Mouse (Mus musculus) heart, embryonic 11.5 days (tissue): ENCODE measurements at regions not wholly inside any gene's neighbourhood (a gene's known extent, or its start where the extent isn't known, plus 50 kb on each side); places are given as distances from the start of the nearest gene placed in this dataset.

ENCODE experiments used
- ATAC-seq: fragments of 200-750 bp; cut with Nextera tagmentation; replicated peaks from 2 replicates; pipeline ENCODE4 v1.8.0; 2017; ENCODE audit warnings: moderate library complexity; ENCODE audit not compliant: insufficient number of reproducible peaks, low FRiP score, low TSS enrichment
- H3K27ac ChIP-seq: fragments of 300-500 bp; sonication (generic); 2 replicates; pipeline ENCODE4 v1.5.1; 2014; ENCODE audit warnings: mild to moderate bottlenecking, low read depth, low read length
- H3K27me3 ChIP-seq: fragments of 300-500 bp; sonication (generic); 2 replicates; pipeline ENCODE4 v1.6.1; 2014; ENCODE audit warnings: mild to moderate bottlenecking, low read length, mixed read lengths; ENCODE audit not compliant: control insufficient read depth, insufficient read depth
- H3K36me3 ChIP-seq: fragments of 300-500 bp; sonication (generic); 2 replicates; pipeline ENCODE4 v1.6.1; 2014; ENCODE audit warnings: mild to moderate bottlenecking, low read length, moderate library complexity, mixed read lengths; ENCODE audit not compliant: control insufficient read depth, insufficient read depth
- H3K4me1 ChIP-seq: fragments of 300-500 bp; sonication (generic); 2 replicates; pipeline ENCODE4 v1.6.1; 2014; ENCODE audit warnings: low read length; ENCODE audit not compliant: control insufficient read depth, insufficient read depth
- H3K4me2 ChIP-seq: fragments of 300-500 bp; sonication (generic); 2 replicates; pipeline ENCODE4 v1.6.1; 2014; ENCODE audit warnings: mild to moderate bottlenecking, moderate library complexity
- H3K4me3 ChIP-seq: fragments of 300-500 bp; sonication (generic); 2 replicates; pipeline ENCODE4 v1.5.1; 2014; ENCODE audit warnings: low read depth, low read length
- H3K9ac ChIP-seq: fragments of 300-500 bp; sonication (generic); 2 replicates; pipeline ENCODE4 v1.6.1; 2014; ENCODE audit warnings: mild to moderate bottlenecking, low read depth, low read length, moderate library complexity
- H3K9me3 ChIP-seq: fragments of 300-500 bp; sonication (generic); replicated peaks from 2 replicates; pipeline ENCODE4 v1.6.1; 2016; ENCODE audit warnings: low read length; ENCODE audit not compliant: control insufficient read depth
- WGBS: fragments of 180-500 bp; shearing (Covaris S2); extraction: QIAGEN DNeasy Blood & Tissue Kit; methylation state at CpG from one replicate; pipeline ENCODE4 v1.1.7; 2014; ENCODE audit not compliant: insufficient replicate concordance; 5-methylcytosine and 5-hydroxymethylcytosine counted together

GRCm38 (mm10) chr9:14010261-14010949, 182.9 kb downstream of the Fam76b start:
- 41% methylated on average over 5 of the region's 5 CpGs for WGBS
- ATAC-seq = 0 out of 2 replicates have a peak, but pooled peaks have one; percentile 14
- H3K9me3 ChIP-seq = peaks cover 5% of the 10 kb centered on the region
- H3K4me2 ChIP-seq = no peak overlapping the region
- H3K4me3 ChIP-seq = no peak overlapping the region
- no peak overlapping the region for H3K9ac ChIP-seq
- H3K4me1 ChIP-seq = peaks cover 12% of the 10 kb centered on the region
- H3K27ac ChIP-seq = no peak overlapping the region
- H3K36me3 ChIP-seq = no peaks in the 10 kb centered on the region
- H3K27me3 ChIP-seq = no peaks in the 10 kb centered on the region; the same call in 1 of the 2 replicates

DNA sequence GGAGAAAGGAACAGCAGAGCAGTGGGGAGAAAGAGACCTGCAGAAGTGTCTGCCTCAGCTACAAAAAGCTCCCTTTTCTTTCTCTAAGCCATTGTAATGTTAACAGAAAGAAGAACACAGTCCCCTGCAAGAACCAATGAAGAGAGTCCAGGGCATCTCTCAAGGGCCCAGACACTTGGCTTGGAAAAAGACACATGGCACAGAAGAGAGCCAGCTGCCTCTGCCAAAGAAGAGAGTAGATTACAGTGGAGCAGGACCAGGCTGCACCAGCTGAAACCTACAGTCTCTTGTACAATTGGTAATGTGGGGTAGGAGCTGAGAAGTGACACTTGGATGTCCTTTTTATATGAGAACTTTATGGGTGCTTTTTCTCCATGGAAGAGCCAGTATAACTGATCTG, 196.7 kb downstream of the Fam76b start:
- no peaks in the 10 kb centered on the region for H3K27me3 ChIP-seq
- H3K4me1 ChIP-seq = no peaks in the 10 kb centered on the region
- H3K9me3 ChIP-seq = no peaks in the 10 kb centered on the region
- H3K9ac ChIP-seq = no peak overlapping the region
- no peak for ATAC-seq
- H3K27ac ChIP-seq = no peak overlapping the region
- H3K36me3 ChIP-seq = no peaks in the 10 kb centered on the region
- no peak overlapping the region for H3K4me2 ChIP-seq
- H3K4me3 ChIP-seq = no peak overlapping the region

GRCm38 (mm10) chr9:14024701-14025100, 197.2 kb downstream of the Fam76b start:
- no peak for ATAC-seq
- Histone ChIP-seq H3K4me3 (no peak overlapping the region), H3K9me3 (no peaks in the 10 kb centered on the region), H3K4me1 (no peaks in the 10 kb centered on the region), H3K4me2 (no peak overlapping the region), H3K36me3 (no peaks in the 10 kb centered on the region), H3K27me3 (no peaks in the 10 kb centered on the region), H3K27ac (no peak overlapping the region), H3K9ac (no peak overlapping the region)
- WGBS = 72% methylated on average over 3 of the region's 3 CpGs

- Histone ChIP-seq H3K9ac (no peak overlapping the region), H3K27me3 (no peaks in the 10 kb centered on the region), H3K27ac (no peak overlapping the region), H3K4me1 (no peaks in the 10 kb centered on the region), H3K4me3 (no peak overlapping the region), H3K9me3 (no peaks in the 10 kb centered on the region), H3K4me2 (no peak overlapping the region), H3K36me3 (no peaks in the 10 kb centered on the region)
- no peak for ATAC-seq
- 65% methylated on average over 5 of the region's 5 CpGs for WGBS
Observed at GRCm38 (mm10) chr9:14028056-14028455, 200.5 kb downstream of the Fam76b start.

- Histone ChIP-seq H3K36me3 (no peaks in the 10 kb centered on the region), H3K9ac (no peak overlapping the region), H3K4me1 (no peaks in the 10 kb centered on the region), H3K27ac (no peak overlapping the region), H3K9me3 (no peaks in the 10 kb centered on the region), H3K4me2 (no peak overlapping the region), H3K4me3 (no peak overlapping the region), H3K27me3 (no peaks in the 10 kb centered on the region)
- ATAC-seq = no peak
- 66% methylated on average over 6 of the region's 6 CpGs for WGBS
Observed at GRCm38 (mm10) chr9:14031358-14032047, 204.0 kb downstream of the Fam76b start.

DNA sequence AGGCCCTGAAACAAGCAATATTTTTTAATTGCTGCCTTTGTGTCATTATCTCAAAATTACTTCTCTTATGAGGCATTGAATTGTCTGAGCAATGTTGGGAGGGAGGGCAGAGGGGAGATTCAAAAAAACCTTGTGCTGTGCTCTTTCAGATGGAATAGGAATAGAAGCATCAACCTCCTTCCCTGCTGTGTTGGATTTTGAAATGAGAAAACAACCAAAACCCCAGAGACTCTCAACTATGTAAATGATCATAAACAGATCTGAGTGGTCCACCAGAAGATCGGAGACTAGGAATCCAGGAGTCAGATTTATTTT, 204.5 kb downstream of the Fam76b start:
- no peaks in the 10 kb centered on the region for H3K36me3 ChIP-seq
- H3K4me2 ChIP-seq = no peak overlapping the region
- H3K27me3 ChIP-seq = no peaks in the 10 kb centered on the region
- H3K4me1 ChIP-seq = no peaks in the 10 kb centered on the region
- 69% methylated on average over 1 of the region's 1 CpGs for WGBS
- no peaks in the 10 kb centered on the region for H3K9me3 ChIP-seq
- H3K4me3 ChIP-seq = no peak overlapping the region
- no peak overlapping the region for H3K9ac ChIP-seq
- no peak for ATAC-seq
- no peak overlapping the region for H3K27ac ChIP-seq

GRCm38 (mm10) chr9:14035526-14035925, 208.0 kb downstream of the Fam76b start:
- no peak overlapping the region for H3K27ac ChIP-seq
- H3K27me3 ChIP-seq = no peaks in the 10 kb centered on the region
- no peaks in the 10 kb centered on the region for H3K4me1 ChIP-seq
- H3K36me3 ChIP-seq = no peaks in the 10 kb centered on the region
- H3K4me2 ChIP-seq = no peak overlapping the region
- no peak overlapping the region for H3K4me3 ChIP-seq
- WGBS = 74% methylated on average over 2 of the region's 2 CpGs
- no peak overlapping the region for H3K9ac ChIP-seq
- no peaks in the 10 kb centered on the region for H3K9me3 ChIP-seq
- ATAC-seq = no peak

DNA sequence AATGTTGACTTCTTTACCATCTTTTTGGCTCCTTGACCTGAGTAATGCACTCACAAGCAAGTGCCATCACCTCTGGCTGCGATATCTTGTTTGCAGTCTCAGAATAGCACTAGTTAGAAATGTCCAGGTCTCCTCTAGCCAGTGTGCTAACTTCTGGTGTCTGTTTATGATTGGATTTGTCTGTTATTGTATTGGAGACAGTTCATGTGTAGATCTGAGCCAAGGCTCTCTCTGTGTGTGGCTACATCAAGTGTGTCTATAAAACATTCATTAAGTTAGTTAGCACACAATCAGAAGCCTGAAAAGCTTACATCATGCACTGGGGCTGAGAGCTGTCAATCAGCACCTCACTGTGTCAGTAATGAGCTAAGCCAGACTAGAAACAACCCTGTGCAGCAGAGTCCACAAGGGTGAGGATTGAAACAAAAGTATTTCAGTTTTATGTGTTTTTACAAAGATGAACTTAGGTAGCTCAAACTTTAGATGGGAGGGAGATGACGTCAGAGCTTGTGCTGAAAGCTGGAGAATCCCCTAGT, 214.5 kb downstream of the Fam76b start:
- H3K9ac ChIP-seq = no peak overlapping the region
- H3K4me1 ChIP-seq = peaks cover 10% of the 10 kb centered on the region; the same call in 1 of the 2 replicates
- H3K27ac ChIP-seq = 0 out of 2 replicates have a peak overlapping the region, but pooled peaks have one; percentile 35
- WGBS = 18% methylated on average over 2 of the region's 2 CpGs
- no peak overlapping the region for H3K4me2 ChIP-seq
- H3K9me3 ChIP-seq = no peaks in the 10 kb centered on the region
- ATAC-seq = peak; percentile 69
- no peaks in the 10 kb centered on the region for H3K36me3 ChIP-seq
- H3K4me3 ChIP-seq = no peak overlapping the region
- H3K27me3 ChIP-seq = no peaks in the 10 kb centered on the region

DNA sequence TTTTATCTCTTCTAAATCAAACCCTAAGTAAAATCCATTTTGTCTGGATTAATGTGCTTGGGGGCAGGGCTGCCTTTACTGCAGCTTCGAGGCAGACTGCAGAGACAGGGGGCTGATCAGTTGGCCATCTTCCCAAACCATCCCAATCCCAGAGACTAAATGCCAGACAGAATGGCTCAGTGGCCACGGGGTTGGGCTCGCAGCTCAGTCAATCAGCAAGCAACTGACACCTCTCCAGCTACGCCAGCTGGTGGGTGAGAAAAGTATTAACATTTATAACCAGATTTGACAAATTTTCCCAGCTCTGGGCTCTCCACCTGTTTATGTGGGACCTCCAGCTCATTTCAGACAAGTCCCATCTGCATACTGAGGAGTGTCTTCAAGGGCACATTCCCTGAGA, 220.7 kb downstream of the Fam76b start:
- WGBS = 74% methylated on average over 4 of the region's 4 CpGs
- Histone ChIP-seq H3K9me3 (no peaks in the 10 kb centered on the region), H3K27me3 (no peaks in the 10 kb centered on the region; the same call in 1 of the 2 replicates), H3K4me3 (no peak overlapping the region), H3K4me1 (no peaks in the 10 kb centered on the region), H3K27ac (no peak overlapping the region), H3K4me2 (no peak overlapping the region), H3K9ac (no peak overlapping the region), H3K36me3 (no peaks in the 10 kb centered on the region)
- ATAC-seq = no peak
